19 mouse cellular contexts compared by ENCODE assay signal in the genomic region with DNA sequence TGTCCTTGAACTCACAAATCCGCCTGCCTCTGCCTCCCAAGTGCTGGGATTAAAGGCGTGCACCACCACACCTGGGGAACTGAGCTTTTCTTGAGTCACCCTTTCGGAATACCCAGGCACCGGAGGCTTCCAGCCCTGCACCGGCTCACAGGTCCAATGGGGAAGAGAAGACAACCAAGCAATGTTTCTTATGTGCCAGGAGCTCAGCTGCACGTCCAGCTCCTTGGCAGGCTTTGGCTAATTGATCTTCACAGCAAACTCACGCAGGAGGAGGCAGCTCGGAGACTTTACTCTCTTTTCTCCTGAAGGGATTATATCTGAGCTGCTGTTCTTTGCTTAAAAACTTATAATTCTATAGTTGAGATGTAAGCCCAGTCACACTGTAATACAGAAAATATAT.
"Had no signal": no experiment of that assay in that cellular context is flagged by ENCODE, and none has a peak within 500 bp of the region (broad histone marks: within the 10 kb centered on the region; RNA-seq: fewer than 3 reads in every experiment).

No protein-coding gene starts in this region.

- H3K4me2 ChIP-seq: kidney, embryonic 15.5 days; limb, embryonic 13.5 days; liver, embryonic 12.5 days; liver, embryonic 15.5 days; lung, embryonic 15.5 days; midbrain, embryonic 12.5 days had no signal

- H3K4me1 ChIP-seq: kidney, embryonic 15.5 days; limb, embryonic 13.5 days; liver, embryonic 12.5 days; liver, embryonic 15.5 days; lung, embryonic 15.5 days; megakaryocyte, embryonic 14.5 days; midbrain, embryonic 12.5 days had no signal

- H3K36me3 ChIP-seq: kidney, embryonic 15.5 days; limb, embryonic 10.5 days; limb, embryonic 13.5 days; liver, embryonic 12.5 days; liver, embryonic 15.5 days; lung, embryonic 15.5 days; midbrain, embryonic 12.5 days had no signal

- H3K9me3 ChIP-seq: kidney, embryonic 15.5 days; limb, embryonic 10.5 days; limb, embryonic 13.5 days; liver, embryonic 12.5 days; liver, embryonic 15.5 days; lung, embryonic 15.5 days; megakaryocyte, embryonic 14.5 days; midbrain, embryonic 12.5 days had no signal

- H3K27ac ChIP-seq: kidney, embryonic 15.5 days; limb, embryonic 10.5 days; limb, embryonic 13.5 days; liver, embryonic 12.5 days; liver, embryonic 15.5 days; lung, embryonic 15.5 days; midbrain, embryonic 12.5 days had no signal

- H3K4me3 ChIP-seq: kidney, embryonic 15.5 days; limb, embryonic 10.5 days; limb, embryonic 13.5 days; liver, embryonic 12.5 days; liver, embryonic 15.5 days; lung, embryonic 15.5 days; megakaryocyte, embryonic 14.5 days; midbrain, embryonic 12.5 days had no signal

- H3K9ac ChIP-seq: kidney, embryonic 15.5 days; limb, embryonic 13.5 days; liver, embryonic 12.5 days; liver, embryonic 15.5 days; lung, embryonic 15.5 days; midbrain, embryonic 12.5 days had no signal

- H3K27me3 ChIP-seq: kidney, embryonic 15.5 days; limb, embryonic 13.5 days; liver, embryonic 12.5 days; liver, embryonic 15.5 days; lung, embryonic 15.5 days; megakaryocyte, embryonic 14.5 days; midbrain, embryonic 12.5 days had no signal

- ATAC-seq: liver, embryonic 12.5 days; midbrain, embryonic 16.5 days had no signal

- DNase-seq: kidney, adult 8-10 months; kidney, postnatal 10 days; kidney, postnatal 36 days; layer of hippocampus, postnatal 36 days; liver; lung, adult 18-20 months; lung, postnatal 10 days; lung, postnatal 36 days; thymus, adult 18-20 months; thymus, postnatal 36 days had no signal
